Mouse (Mus musculus) hindbrain, embryonic 11.5 days (tissue): ENCODE measurements at regions not wholly inside any gene's neighbourhood (a gene's known extent, or its start where the extent isn't known, plus 50 kb on each side); places are given as distances from the start of the nearest gene placed in this dataset.
A peak's percentile ranks its signal among the peaks of the same experiment; 100 is the strongest.

Experiments
- ATAC-seq: fragments of 200-750 bp; cut with Nextera tagmentation; 2 replicates; pipeline ENCODE4 v1.8.0; 2017; ENCODE audit warnings: mild to moderate bottlenecking, moderate TSS enrichment, moderate library complexity; ENCODE audit not compliant: low FRiP score
- DNase-seq: peaks from one replicate; pipeline ENCODE4 v3.0.0-alpha.2; 2015; ENCODE audit warnings: low spot score
- H3K27ac ChIP-seq: fragments of 300-500 bp; sonication (generic); 2 replicates; pipeline ENCODE4 v1.5.1; 2014; ENCODE audit warnings: mild to moderate bottlenecking, low read depth, low read length
- H3K27me3 ChIP-seq: fragments of 300-500 bp; sonication (generic); 2 replicates; pipeline ENCODE4 v1.6.1; 2014; ENCODE audit warnings: mild to moderate bottlenecking, low read length, moderate library complexity, mixed read lengths; ENCODE audit not compliant: control insufficient read depth, insufficient read depth
- H3K36me3 ChIP-seq: fragments of 300-500 bp; sonication (generic); 2 replicates; pipeline ENCODE4 v1.6.1; 2014; ENCODE audit warnings: mild to moderate bottlenecking, low read length, moderate library complexity, mixed read lengths; ENCODE audit not compliant: control insufficient read depth, insufficient read depth
- H3K4me1 ChIP-seq: fragments of 300-500 bp; sonication (generic); replicated peaks from 2 replicates; pipeline ENCODE4 v1.6.1; 2014; ENCODE audit warnings: low read length, mixed read lengths; ENCODE audit not compliant: control insufficient read depth, insufficient read depth
- H3K4me2 ChIP-seq: fragments of 300-500 bp; sonication (generic); replicated peaks from 2 replicates; pipeline ENCODE4 v1.6.1; 2014; ENCODE audit warnings: mild to moderate bottlenecking, low read depth, low read length
- H3K4me3 ChIP-seq: fragments of 300-500 bp; sonication (generic); 2 replicates; pipeline ENCODE4 v1.5.1; 2014; ENCODE audit warnings: low read depth, low read length
- H3K9ac ChIP-seq: fragments of 300-500 bp; sonication (generic); 2 replicates; pipeline ENCODE4 v1.6.1; 2014; ENCODE audit warnings: low read depth, low read length
- H3K9me3 ChIP-seq: fragments of 300-500 bp; sonication (generic); 2 replicates; pipeline ENCODE4 v1.6.1; 2016; ENCODE audit warnings: low read length; ENCODE audit not compliant: control insufficient read depth
- WGBS: fragments of 180-500 bp; shearing (Covaris S2); extraction: QIAGEN DNeasy Blood & Tissue Kit; methylation state at CpG from one replicate; pipeline ENCODE4 v1.1.7; 2014; 5-methylcytosine and 5-hydroxymethylcytosine counted together

DNA sequence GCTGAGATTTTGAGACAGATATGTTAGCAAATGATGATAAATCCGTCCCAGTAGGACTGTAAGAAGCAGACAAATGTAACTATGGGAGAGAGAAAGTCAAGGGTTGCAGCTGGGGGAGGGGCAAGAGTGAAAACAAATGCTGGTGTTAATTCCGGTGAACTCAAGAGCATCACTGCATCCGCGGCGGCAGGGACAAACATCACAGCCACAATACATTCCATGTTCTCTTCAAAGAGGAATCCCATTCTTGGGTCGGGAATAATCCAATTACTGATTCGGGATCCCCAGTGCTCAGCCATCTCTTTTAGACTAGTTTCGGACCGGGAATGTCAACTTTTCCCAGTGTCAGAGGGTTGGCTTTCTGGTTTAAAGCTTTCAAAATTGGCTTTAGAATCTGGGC lies 243.5 kb upstream of the Irx5 start:
- WGBS = 10% methylated on average over 9 of the region's 9 CpGs
- ATAC-seq = no peak
- no peak overlapping the region for H3K27ac ChIP-seq

DNA sequence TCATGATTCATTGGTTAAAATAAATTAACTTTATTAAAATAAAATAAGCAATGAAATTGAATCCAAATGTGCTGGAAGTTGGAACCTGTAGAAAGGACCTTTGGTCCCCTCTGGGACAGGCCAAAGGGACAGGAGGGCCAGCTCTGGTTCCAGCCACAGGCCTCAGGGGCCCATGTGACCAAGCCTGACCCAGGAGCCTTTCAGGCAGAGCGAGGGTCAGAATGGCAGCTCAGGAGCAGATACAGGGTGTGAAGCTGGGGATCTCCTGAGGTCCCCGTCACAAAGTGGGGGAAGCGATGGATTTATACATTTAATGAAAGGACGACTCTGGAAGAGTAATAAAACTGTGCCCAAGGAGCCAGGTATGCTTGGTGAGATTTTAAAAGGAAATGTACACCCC lies 244.0 kb upstream of the Irx5 start:
- Histone ChIP-seq H3K4me1 (0 out of 2 replicates have a peak, but pooled peaks cover 2% of the 10 kb centered on the region), H3K9ac (no peak overlapping the region), H3K36me3 (no peaks in the 10 kb centered on the region), H3K9me3 (no peaks in the 10 kb centered on the region), H3K4me3 (no peak overlapping the region), H3K27ac (no peak overlapping the region), H3K4me2 (no peak overlapping the region), H3K27me3 (no peaks in the 10 kb centered on the region)
- DNase-seq = no peak
- ATAC-seq = no peak
- 33% methylated on average over 4 of the region's 4 CpGs for WGBS

More for the DNA sequence above, 243.5 kb upstream of the Irx5 start:
- peak; percentile 61 for DNase-seq
- no peaks in the 10 kb centered on the region for H3K36me3 ChIP-seq
- H3K4me1 ChIP-seq = 0 out of 2 replicates have a peak, but pooled peaks cover 2% of the 10 kb centered on the region
- no peak overlapping the region for H3K9ac ChIP-seq
- H3K27me3 ChIP-seq = no peaks in the 10 kb centered on the region
- H3K9me3 ChIP-seq = no peaks in the 10 kb centered on the region
- 0 out of 2 replicates have a peak overlapping the region, but pooled peaks have one; percentile 1 for H3K4me2 ChIP-seq
- no peak overlapping the region for H3K4me3 ChIP-seq

DNA sequence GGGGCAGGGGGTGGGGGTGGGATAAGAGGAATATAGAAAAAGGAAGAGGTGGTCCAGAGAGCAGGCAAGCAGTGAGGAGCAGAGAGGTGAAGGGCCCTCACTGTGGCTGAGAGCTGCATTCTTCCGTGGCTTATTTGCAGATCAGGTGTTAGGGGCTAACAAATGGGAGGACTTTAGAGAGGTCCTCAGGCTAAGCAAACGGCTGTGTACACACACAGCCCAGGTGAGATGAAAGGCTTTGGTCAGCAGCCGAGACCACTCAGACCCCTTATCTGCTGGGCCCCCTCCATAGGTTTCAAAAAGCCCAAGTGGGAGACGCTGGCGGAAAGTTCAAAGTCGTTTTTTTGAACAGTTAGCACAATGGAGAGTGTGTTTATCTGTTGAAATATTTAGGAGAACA lies 252.9 kb upstream of the Irx5 start:
- no peak overlapping the region for H3K4me2 ChIP-seq
- H3K4me1 ChIP-seq = no peaks in the 10 kb centered on the region
- no peak overlapping the region for H3K9ac ChIP-seq
- H3K9me3 ChIP-seq = no peaks in the 10 kb centered on the region
- ATAC-seq = no peak
- H3K4me3 ChIP-seq = no peak overlapping the region
- no peak overlapping the region for H3K27ac ChIP-seq
- WGBS = 68% methylated on average over 6 of the region's 6 CpGs
- no peak for DNase-seq
- no peaks in the 10 kb centered on the region for H3K27me3 ChIP-seq
- H3K36me3 ChIP-seq = no peaks in the 10 kb centered on the region

DNA sequence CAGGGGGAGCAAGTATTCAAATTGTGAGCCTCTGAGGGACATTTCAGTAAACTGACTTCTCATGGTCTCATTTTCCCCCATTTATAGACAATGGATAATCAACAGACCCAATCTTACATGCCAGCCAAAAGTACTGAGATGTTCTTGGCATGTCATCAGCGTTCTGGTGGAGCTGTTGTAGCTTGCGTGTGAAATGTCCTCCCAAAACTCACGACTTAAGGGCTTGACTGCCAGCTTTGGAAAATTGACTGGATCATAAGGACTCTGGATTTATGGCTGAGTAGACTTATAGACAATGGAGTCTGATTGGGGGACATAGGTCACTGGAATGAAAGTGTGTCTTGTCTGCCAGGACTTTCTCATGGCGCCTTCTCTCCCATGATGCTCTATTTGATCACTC lies 254.9 kb upstream of the Irx5 start:
- Histone ChIP-seq H3K4me3 (no peak overlapping the region), H3K9ac (no peak overlapping the region), H3K27ac (no peak overlapping the region), H3K27me3 (no peaks in the 10 kb centered on the region), H3K4me1 (no peaks in the 10 kb centered on the region), H3K36me3 (no peaks in the 10 kb centered on the region), H3K9me3 (no peaks in the 10 kb centered on the region), H3K4me2 (no peak overlapping the region)
- 88% methylated on average over 4 of the region's 4 CpGs for WGBS
- ATAC-seq = no peak
- DNase-seq = no peak

DNA sequence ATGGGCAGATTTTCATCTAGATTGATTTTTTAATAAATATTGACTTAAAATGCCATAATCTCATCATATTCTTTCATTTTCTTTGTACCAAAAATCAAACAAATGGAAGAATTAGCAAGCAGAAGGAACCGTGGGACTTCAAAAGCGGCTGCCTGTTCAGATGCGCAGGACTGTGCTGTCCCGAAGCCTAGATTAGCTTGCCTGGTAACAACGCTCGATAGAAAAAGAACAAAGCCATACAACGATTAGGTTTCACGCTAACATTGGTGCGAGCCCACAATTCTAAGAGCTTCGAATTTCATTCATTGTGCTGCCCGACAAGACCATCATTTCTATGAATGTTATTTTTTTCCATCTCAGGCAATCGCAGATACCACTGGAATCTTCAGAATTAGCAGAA lies 262.1 kb upstream of the Irx5 start:
- DNase-seq (peak; percentile 27), ATAC-seq (no peak)
- Histone ChIP-seq H3K4me3 (no peak overlapping the region), H3K4me1 (no peaks in the 10 kb centered on the region), H3K27ac (no peak overlapping the region), H3K9ac (no peak overlapping the region), H3K9me3 (no peaks in the 10 kb centered on the region), H3K36me3 (no peaks in the 10 kb centered on the region), H3K27me3 (no peaks in the 10 kb centered on the region), H3K4me2 (no peak overlapping the region)
- WGBS = 45% methylated on average over 12 of the region's 12 CpGs

DNA sequence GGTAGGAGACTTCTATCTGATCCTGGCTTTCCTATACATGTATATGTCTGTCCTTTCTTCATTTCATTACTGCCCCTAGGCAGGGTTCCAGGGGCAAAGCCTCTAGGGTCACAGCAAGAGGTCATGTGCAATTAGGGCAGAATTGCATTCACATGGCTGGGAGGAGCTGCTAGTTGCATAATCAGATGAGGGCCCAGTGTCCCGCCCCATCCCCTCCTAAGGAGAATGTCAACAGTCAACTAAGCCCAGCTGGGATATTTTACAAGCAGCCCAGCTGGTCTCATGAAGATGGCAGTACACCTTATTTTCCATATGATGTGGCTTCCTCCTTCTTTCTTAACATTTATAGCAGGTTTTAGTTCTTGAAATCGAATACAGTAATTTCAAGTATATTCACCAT lies 273.3 kb upstream of the Irx5 start:
- Histone ChIP-seq H3K9me3 (no peaks in the 10 kb centered on the region), H3K27me3 (no peaks in the 10 kb centered on the region), H3K4me3 (no peak overlapping the region), H3K4me2 (no peak overlapping the region), H3K4me1 (no peaks in the 10 kb centered on the region), H3K36me3 (no peaks in the 10 kb centered on the region), H3K27ac (no peak overlapping the region), H3K9ac (no peak overlapping the region)
- DNase-seq (no peak), ATAC-seq (no peak)
- WGBS = 57% methylated on average over 2 of the region's 2 CpGs

DNA sequence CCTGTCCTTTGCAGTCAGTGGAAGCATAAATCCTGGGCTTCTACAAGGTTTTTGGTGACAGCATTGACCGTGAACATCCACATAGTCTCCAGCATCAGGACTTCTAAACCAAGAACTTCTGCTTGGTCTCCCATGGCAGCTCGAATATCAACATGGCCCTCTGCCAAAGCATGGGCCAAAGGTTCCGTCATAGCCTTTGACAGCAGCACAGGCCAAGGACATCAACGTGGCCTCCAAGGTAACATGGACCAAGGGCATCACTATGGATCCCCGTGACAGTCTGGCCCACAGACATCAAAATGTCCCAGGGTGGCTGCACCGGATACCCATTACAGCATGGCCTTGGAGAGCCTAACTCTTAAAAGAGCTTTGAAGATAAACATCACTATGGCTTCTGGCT lies 275.5 kb upstream of the Irx5 start:
- Histone ChIP-seq H3K27ac (no peak overlapping the region), H3K4me1 (no peaks in the 10 kb centered on the region), H3K9me3 (no peaks in the 10 kb centered on the region), H3K27me3 (no peaks in the 10 kb centered on the region), H3K4me2 (no peak overlapping the region), H3K4me3 (no peak overlapping the region), H3K9ac (no peak overlapping the region), H3K36me3 (no peaks in the 10 kb centered on the region)
- WGBS = 93% methylated on average over 6 of the region's 6 CpGs
- DNase-seq (no peak), ATAC-seq (no peak)

DNA sequence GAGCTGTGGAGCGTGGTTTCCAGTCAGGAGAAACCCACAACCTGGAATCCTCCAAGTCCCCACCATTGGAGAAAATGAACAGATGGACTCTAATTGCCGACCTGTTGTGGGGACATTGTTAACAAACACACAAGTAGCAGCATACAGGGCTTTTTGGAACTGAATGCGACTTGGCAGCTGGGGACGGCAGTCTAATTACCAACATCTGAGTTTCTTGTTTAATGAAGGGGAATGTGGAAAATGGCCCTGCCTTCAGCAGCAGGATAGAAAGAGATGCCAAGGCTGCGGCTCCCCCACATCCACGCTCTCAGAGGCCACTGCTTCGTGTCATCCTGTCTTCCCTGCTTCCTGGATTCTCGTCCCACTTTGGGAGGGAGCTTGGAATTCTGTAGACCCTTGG lies 276.6 kb upstream of the Irx5 start:
- Histone ChIP-seq H3K36me3 (no peaks in the 10 kb centered on the region), H3K27me3 (no peaks in the 10 kb centered on the region), H3K27ac (no peak overlapping the region), H3K9ac (no peak overlapping the region), H3K9me3 (no peaks in the 10 kb centered on the region), H3K4me3 (no peak overlapping the region), H3K4me2 (no peak overlapping the region), H3K4me1 (no peaks in the 10 kb centered on the region)
- DNase-seq (no peak), ATAC-seq (no peak)
- WGBS = 87% methylated on average over 8 of the region's 8 CpGs

DNA sequence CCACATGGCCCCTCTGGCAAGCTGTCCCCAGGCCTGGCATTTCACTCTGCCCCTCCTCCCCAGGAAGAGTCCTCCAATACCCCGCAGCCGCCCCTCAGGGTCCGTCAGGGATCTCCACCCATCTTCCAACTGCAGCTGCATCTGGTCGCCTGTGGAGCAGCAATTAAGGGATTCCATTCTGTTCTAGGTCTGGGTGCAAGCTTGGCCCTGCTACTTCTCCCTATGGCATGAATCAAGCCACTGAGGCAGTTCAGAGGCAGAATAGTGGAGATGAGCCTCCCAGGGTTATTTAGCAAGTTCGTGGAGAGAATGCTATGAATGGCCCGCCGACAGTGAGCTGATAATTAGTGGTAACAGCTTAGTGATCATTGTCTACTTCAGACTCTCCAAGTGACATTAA lies 275.7 kb upstream of the Irx3 start:
- H3K27me3 ChIP-seq = no peaks in the 10 kb centered on the region
- no peaks in the 10 kb centered on the region for H3K9me3 ChIP-seq
- no peaks in the 10 kb centered on the region for H3K4me1 ChIP-seq
- no peaks in the 10 kb centered on the region for H3K36me3 ChIP-seq
- H3K4me3 ChIP-seq = no peak overlapping the region
- no peak overlapping the region for H3K9ac ChIP-seq
- no peak overlapping the region for H3K4me2 ChIP-seq
- WGBS = 63% methylated on average over 7 of the region's 7 CpGs
- ATAC-seq = no peak
- DNase-seq = no peak
- no peak overlapping the region for H3K27ac ChIP-seq
